Mouse (Mus musculus) intestine, embryonic 14.5 days (tissue): ENCODE results near the gene Robo1. TPM values are rescaled to one million over a fixed set of nuclear protein-coding genes. Genes with fewer than 3 reads are reported as not detected.
A peak's percentile ranks its signal among the peaks of the same experiment; 100 is the strongest.

ENCODE experiments used
- ATAC-seq: fragments of 200-750 bp; cut with Nextera tagmentation; replicated peaks from 2 replicates; pipeline ENCODE4 v1.8.0; 2017; ENCODE audit warnings: low read depth, moderate number of reproducible peaks, moderate TSS enrichment, moderate library complexity; ENCODE audit not compliant: low FRiP score, low TSS enrichment
- DNase-seq: peaks from one replicate; pipeline ENCODE4 v3.0.0-alpha.2; 2018; ENCODE audit warnings: low spot score
- H3K27ac ChIP-seq: fragments of 300-500 bp; sonication (generic); 2 replicates; pipeline ENCODE4 v1.5.1; 2014; ENCODE audit warnings: low read depth, mild to moderate bottlenecking, control low read depth
- H3K27me3 ChIP-seq: fragments of 300-500 bp; sonication (generic); replicated peaks from 2 replicates; pipeline ENCODE4 v1.6.1; 2014; ENCODE audit warnings: low read length, control low read depth; ENCODE audit not compliant: control insufficient read depth, insufficient read depth
- H3K36me3 ChIP-seq: fragments of 300-500 bp; sonication (generic); 2 replicates; pipeline ENCODE4 v1.6.1; 2014; ENCODE audit warnings: low read length, control low read depth; ENCODE audit not compliant: control insufficient read depth, insufficient read depth
- H3K4me1 ChIP-seq: fragments of 300-500 bp; sonication (generic); replicated peaks from 2 replicates; pipeline ENCODE4 v1.6.1; 2014; ENCODE audit warnings: low read length, control low read depth, mixed read lengths; ENCODE audit not compliant: control insufficient read depth, insufficient read depth
- H3K4me2 ChIP-seq: fragments of 300-500 bp; sonication (generic); 2 replicates; pipeline ENCODE4 v1.6.1; 2014; ENCODE audit warnings: low read length
- H3K4me3 ChIP-seq: fragments of 300-500 bp; sonication (generic); 2 replicates; pipeline ENCODE4 v1.5.1; 2014; ENCODE audit warnings: low read depth, low read length, control low read depth, mixed read lengths
- H3K9ac ChIP-seq: fragments of 300-500 bp; sonication (generic); 2 replicates; pipeline ENCODE4 v1.6.1; 2014; ENCODE audit warnings: mild to moderate bottlenecking, low read length
- H3K9me3 ChIP-seq: fragments of 300-500 bp; sonication (generic); 2 replicates; pipeline ENCODE4 v1.6.1; 2016; ENCODE audit warnings: low read length, control low read depth; ENCODE audit not compliant: control insufficient read depth
- WGBS: fragments of 180-500 bp; shearing (Covaris S2); extraction: QIAGEN DNeasy Blood & Tissue Kit; methylation state at CpG from one replicate; pipeline ENCODE4 v1.1.7; 2014; 5-methylcytosine and 5-hydroxymethylcytosine counted together
- polyA plus RNA-seq: library from polyadenylated mRNA; unstranded; fragments of >200 nt; fragmentation: Nextera tagmentation; extraction: Ambion mirVana; gene quantifications from 2 replicates; pipeline ENCODE4 v1.2.1, GENCODE M21; 2014

The Robo1 gene
- polyA plus RNA-seq, 1 experiment from 2014 or later: 24.1 TPM

DNA sequence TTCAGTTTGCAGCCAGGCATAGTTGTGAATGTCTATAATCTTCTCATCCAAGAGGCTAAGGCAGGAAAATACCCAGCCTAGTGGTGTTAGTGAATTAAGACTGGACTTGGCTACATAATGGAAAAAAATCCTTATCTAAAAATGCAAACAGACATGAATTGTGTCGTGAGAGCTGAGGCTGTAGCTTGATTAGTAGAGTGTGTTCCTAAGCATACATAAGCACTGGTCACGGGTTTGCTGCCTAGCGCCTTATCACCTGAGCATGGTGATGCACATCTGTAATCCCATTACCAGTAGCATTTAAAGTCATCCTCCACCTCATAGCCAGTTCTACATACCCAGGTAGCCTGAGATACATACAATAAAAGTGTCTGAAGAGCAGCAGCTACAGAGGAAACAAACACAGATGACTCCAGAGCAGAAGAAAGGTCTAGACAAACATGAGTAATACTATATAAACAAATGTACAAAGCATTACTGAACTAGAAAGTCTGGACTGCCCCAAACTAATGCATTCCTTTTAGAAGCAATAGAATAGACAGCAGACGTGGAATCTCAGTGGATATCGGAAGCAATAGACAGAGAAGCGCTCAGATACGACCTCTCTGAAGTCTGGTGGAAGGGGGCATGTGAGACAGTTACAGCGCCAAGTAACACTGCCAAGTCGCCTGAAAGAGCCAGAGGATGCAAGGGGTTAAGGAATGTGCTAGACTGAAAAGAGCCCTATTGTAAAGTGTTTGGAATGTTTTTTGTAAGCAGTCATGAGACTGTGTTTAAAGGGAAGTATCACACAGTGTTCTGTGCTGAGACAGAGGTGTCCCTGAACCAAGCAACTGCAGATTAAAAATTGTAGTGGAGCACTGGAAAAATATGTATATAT, 333.1 kb downstream of the Robo1 start:
- H3K9ac ChIP-seq: no peak overlapping the region
- WGBS: 46% methylated on average over 9 of the region's 9 CpGs
- no peak for DNase-seq

DNA sequence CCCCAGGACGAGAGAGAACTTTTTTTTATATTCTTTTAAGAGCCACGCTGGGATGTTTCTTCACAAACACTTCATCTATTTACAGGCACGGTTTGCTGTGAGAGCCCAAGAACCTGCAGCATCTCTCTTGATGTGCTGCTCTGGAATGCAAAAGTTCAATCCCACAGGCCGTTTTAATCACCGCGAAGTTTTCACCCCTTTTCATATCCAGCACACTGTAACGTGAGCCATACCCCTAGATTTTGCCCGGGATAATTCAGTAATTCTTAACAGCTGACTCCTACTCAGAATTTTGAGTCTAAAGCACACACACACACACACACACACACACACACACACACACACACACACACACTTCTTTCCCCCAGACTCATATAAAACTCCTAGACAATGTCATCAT, 337.8 kb downstream of the Robo1 start:
- Histone ChIP-seq H3K4me3 (no peak overlapping the region), H3K9me3 (no peaks in the 10 kb centered on the region), H3K27me3 (no peaks in the 10 kb centered on the region), H3K4me2 (peak overlapping the region; percentile 39), H3K36me3 (no peaks in the 10 kb centered on the region), H3K27ac (no peak overlapping the region), H3K9ac (no peak overlapping the region), H3K4me1 (peaks cover 5% of the 10 kb centered on the region)
- 21% methylated on average over 8 of the region's 8 CpGs for WGBS
- ATAC-seq: no peak
- DNase-seq: no peak

More for the DNA sequence above, 333.1 kb downstream of the Robo1 start:
- H3K4me1 ChIP-seq: peaks cover 17% of the 10 kb centered on the region
- H3K4me2 ChIP-seq: no peak overlapping the region
- no peak for ATAC-seq
- H3K27ac ChIP-seq: peak overlapping the region; percentile 38; the same call in 1 of the 2 replicates
- H3K27me3 ChIP-seq: no peaks in the 10 kb centered on the region
- H3K36me3 ChIP-seq: no peaks in the 10 kb centered on the region
- no peak overlapping the region for H3K4me3 ChIP-seq
- no peaks in the 10 kb centered on the region for H3K9me3 ChIP-seq

- DNase-seq (peak; percentile 66), ATAC-seq (no peak)
- Histone ChIP-seq H3K4me2 (peak overlapping the region; percentile 30; the same call in 1 of the 2 replicates), H3K4me1 (peaks cover 4% of the 10 kb centered on the region; the same call in 1 of the 2 replicates), H3K9ac (no peak overlapping the region), H3K27me3 (no peaks in the 10 kb centered on the region), H3K4me3 (no peak overlapping the region), H3K27ac (no peak overlapping the region), H3K36me3 (no peaks in the 10 kb centered on the region), H3K9me3 (no peaks in the 10 kb centered on the region)
- 42% methylated on average over 4 of the region's 4 CpGs for WGBS
Observed at GRCm38 (mm10) chr16:72649314-72649713, 341.2 kb downstream of the Robo1 start.

DNA sequence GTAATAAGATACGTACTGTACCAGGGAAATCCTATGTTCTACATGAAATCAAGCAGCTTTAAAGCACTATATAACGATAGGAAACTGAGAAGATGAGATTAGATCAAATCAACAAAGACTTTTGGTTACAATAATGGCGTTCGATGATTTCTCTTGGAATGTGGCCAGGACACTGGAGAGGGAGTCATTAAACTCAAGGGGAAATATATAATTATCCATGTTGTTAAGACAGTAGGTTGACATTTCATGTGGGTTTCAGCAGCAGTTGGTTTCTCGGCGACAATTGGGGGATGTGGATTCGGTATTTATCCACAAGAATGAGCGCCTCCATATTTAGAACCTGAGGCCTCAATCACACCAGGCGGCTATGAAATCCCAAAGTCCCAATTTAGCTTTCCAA, 347.3 kb downstream of the Robo1 start:
- H3K27ac ChIP-seq: no peak overlapping the region
- no peak overlapping the region for H3K4me2 ChIP-seq
- H3K27me3 ChIP-seq: no peaks in the 10 kb centered on the region
- ATAC-seq: no peak
- H3K36me3 ChIP-seq: no peaks in the 10 kb centered on the region
- no peak overlapping the region for H3K4me3 ChIP-seq
- 69% methylated on average over 9 of the region's 9 CpGs for WGBS
- H3K4me1 ChIP-seq: no peaks in the 10 kb centered on the region
- DNase-seq: no peak
- no peak overlapping the region for H3K9ac ChIP-seq
- H3K9me3 ChIP-seq: no peaks in the 10 kb centered on the region

DNA sequence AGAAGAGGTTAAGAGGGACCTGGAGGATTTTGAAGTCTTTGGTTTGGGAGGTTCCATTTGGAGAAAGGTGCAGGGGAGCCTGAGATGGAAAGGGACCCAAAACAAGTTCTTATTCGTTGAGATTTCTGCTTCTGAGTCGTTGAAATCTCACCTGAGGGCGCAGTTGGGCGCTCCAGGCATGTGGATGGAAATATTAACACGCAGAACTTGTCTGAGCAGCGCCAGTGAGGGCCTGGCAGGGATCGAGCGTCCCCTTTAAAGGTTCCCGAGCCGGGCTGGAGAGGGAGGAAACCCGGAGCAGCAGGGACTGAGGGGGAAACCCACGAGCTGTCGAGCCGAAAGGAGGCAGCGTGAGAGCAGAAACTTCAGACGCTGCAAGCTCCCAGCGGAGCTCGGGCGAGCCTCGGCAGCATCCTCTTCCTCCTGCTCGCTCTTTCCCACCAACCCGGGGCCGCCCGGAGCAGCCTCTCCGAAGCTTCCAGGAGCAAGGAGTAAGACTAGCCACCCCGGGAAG, 354.8 kb downstream of the Robo1 start:
- DNase-seq (peak; percentile 96), ATAC-seq (peak; percentile 83)
- WGBS: 0% methylated on average over 26 of the region's 26 CpGs

GRCm38 (mm10) chr16:72663351-72664232, 355.5 kb downstream of the Robo1 start:
- no peaks in the 10 kb centered on the region for H3K9me3 ChIP-seq
- peak overlapping the region; percentile 72 for H3K9ac ChIP-seq
- ATAC-seq: peak; percentile 86
- peak; percentile 83 for DNase-seq
- H3K4me3 ChIP-seq: peak overlapping the region; percentile 85
- H3K36me3 ChIP-seq: no peaks in the 10 kb centered on the region
- H3K27me3 ChIP-seq: no peaks in the 10 kb centered on the region
- WGBS: under 1% methylated on average over 53 of the region's 55 CpGs
- H3K4me1 ChIP-seq: peaks cover 6% of the 10 kb centered on the region
- H3K4me2 ChIP-seq: peak overlapping the region; percentile 57
- peak overlapping the region; percentile 96 for H3K27ac ChIP-seq

More for the DNA sequence above, 354.8 kb downstream of the Robo1 start:
- H3K27ac ChIP-seq: peak overlapping the region; percentile 96
- peak overlapping the region; percentile 85 for H3K4me3 ChIP-seq
- no peaks in the 10 kb centered on the region for H3K9me3 ChIP-seq
- peak overlapping the region; percentile 72 for H3K9ac ChIP-seq
- no peaks in the 10 kb centered on the region for H3K27me3 ChIP-seq
- peaks cover 6% of the 10 kb centered on the region; the same call in 1 of the 2 replicates for H3K4me1 ChIP-seq
- peak overlapping the region; percentile 57 for H3K4me2 ChIP-seq
- H3K36me3 ChIP-seq: no peaks in the 10 kb centered on the region

DNA sequence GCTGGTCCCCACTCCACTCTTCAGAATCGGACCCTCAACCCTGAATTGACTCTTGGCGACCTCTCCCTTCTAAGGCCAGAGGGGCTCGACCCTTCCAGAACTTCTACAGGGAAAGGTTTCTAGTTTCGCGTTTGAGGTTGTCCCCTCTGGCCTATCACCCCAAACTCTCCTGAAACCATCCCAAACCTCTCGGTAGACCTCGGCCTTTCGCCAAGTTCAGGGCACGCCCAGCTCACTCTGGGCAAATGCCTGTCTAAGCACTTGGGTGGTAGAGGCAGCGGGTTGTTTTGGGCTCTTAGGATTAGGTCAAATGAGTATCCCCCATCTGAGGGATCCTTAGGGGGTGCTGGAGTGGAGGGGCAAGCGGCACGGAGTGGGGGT, 356.1 kb downstream of the Robo1 start:
- Histone ChIP-seq H3K27ac (peak overlapping the region; percentile 96), H3K9me3 (no peaks in the 10 kb centered on the region), H3K4me1 (peaks cover 6% of the 10 kb centered on the region), H3K27me3 (no peaks in the 10 kb centered on the region), H3K4me2 (peak overlapping the region; percentile 57), H3K9ac (peak overlapping the region; percentile 72), H3K4me3 (peak overlapping the region; percentile 85), H3K36me3 (no peaks in the 10 kb centered on the region)
- ATAC-seq (no peak), DNase-seq (no peak)
- 1% methylated on average over 12 of the region's 12 CpGs for WGBS

DNA sequence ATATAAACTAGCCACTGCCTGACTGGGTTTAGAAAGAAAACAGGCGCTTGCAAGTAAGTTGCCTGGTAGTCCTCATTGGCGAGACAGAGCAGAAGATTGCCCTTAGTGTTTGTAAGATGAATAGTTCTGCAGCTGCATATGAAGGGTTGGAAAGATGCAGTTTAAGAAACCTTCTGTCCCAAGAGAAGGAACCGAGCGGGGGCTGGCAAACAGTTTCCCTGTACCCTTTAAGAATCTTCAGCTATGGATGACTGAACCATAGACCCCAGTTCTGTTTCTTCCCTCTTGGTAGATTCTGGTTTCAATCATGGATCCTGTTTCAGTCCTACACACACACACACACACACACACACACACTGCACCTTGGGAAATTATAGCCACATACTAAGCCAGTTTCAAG, 356.7 kb downstream of the Robo1 start:
- peak overlapping the region; percentile 96; the same call in 1 of the 2 replicates for H3K27ac ChIP-seq
- H3K9ac ChIP-seq: peak overlapping the region; percentile 72
- no peak for ATAC-seq
- H3K4me2 ChIP-seq: peak overlapping the region; percentile 57
- H3K36me3 ChIP-seq: no peaks in the 10 kb centered on the region
- DNase-seq: no peak
- H3K4me1 ChIP-seq: peaks cover 6% of the 10 kb centered on the region
- 13% methylated on average over 4 of the region's 4 CpGs for WGBS
- H3K9me3 ChIP-seq: no peaks in the 10 kb centered on the region
- no peaks in the 10 kb centered on the region for H3K27me3 ChIP-seq
- H3K4me3 ChIP-seq: peak overlapping the region; percentile 85
